Mouse (Mus musculus): ENCODE measurements around the gene Abce1. TPM values are rescaled to one million over a fixed set of nuclear protein-coding genes. Genes with fewer than 3 reads are reported as not detected.
"Not testable (repeated sequence)": the region's sequence is repeated elsewhere in the genome, so short reads cannot be mapped to it uniquely, and the experiment has no call there.

Gene Abce1
- polyA plus RNA-seq, 1 experiment: 7.7 TPM

DNA sequence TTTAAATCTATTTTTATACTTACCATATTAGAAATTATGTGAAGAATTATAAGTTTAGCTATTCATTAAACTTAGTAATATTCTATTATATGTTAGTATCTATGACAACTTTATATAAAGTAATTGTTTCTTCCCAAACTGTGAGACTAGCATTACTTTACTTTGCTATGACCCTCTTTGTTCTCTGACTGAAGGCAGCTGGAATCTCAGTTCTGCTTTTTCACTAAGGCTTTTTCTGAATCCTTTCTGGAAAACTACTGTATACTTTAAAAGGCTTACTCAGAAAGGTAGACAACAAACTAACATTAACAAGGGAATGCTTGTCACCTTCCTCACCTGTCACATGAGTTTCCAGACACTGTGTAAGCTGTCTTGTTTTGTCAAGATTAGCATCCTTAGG is 11.8 kb upstream of the Abce1 start:
- H3K4me1 ChIP-seq (ENCODE audit: control insufficient read depth, insufficient read depth, insufficient read length): no peaks in the 10 kb centered on the region
- peaks cover 14% of the 10 kb centered on the region for H3K36me3 ChIP-seq (ENCODE audit: control insufficient read depth, insufficient read depth, low read length)
- no peak for DNase-seq (ENCODE audit: low read depth in 1 of 2, low spot score in 2 of 2)
- H3K27ac ChIP-seq (ENCODE audit: insufficient read depth, low read length): no peak overlapping the region
- H3K27me3 ChIP-seq (ENCODE audit: control insufficient read depth, insufficient read depth, low read length): no peaks in the 10 kb centered on the region
- TF ChIP-seq POLR2A (IDR thresholded peaks at IDR 0.05; ENCODE audit: low read depth, low read length) (no peak), CTCF (IDR thresholded peaks at IDR 0.05; ENCODE audit: extremely low read depth, insufficient read depth, insufficient read length, insufficient replicate concordance) (no peak)
- no peak overlapping the region for H3K4me3 ChIP-seq (ENCODE audit: extremely low read depth, insufficient read depth, insufficient read length)

DNA sequence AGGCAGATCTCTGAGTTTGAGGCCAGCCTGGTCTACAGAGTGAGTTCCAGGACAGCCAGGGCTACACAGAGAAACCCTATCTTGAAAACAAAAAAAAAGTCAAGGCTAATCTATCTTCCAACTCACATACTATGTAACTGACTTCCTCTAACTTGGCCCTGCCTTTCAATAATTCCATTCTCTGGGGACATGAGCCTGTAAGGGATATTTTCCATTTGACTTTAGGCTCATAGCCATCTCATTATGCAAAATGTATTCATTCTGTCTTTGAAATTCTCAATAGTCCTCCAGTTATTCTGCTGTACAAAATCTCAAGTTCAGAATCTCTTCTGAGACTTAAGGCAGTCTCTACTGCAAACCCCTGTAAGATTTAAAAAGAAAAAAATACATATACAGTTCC is 10.0 kb upstream of the Abce1 start:
- H3K27me3 ChIP-seq (ENCODE audit: control insufficient read depth, insufficient read depth, low read length): no peaks in the 10 kb centered on the region
- H3K4me1 ChIP-seq (ENCODE audit: control insufficient read depth, insufficient read depth, insufficient read length): no peaks in the 10 kb centered on the region
- H3K36me3 ChIP-seq (ENCODE audit: control insufficient read depth, insufficient read depth, low read length): peaks cover 17% of the 10 kb centered on the region
- H3K27ac ChIP-seq (ENCODE audit: insufficient read depth, low read length): no peak overlapping the region
- no peak overlapping the region for H3K4me3 ChIP-seq (ENCODE audit: extremely low read depth, insufficient read depth, insufficient read length)
- DNase-seq (ENCODE audit: low read depth in 1 of 2, low spot score in 2 of 2): no peak
- TF ChIP-seq POLR2A (IDR thresholded peaks at IDR 0.05; ENCODE audit: low read depth, low read length) (no peak), CTCF (IDR thresholded peaks at IDR 0.05; ENCODE audit: extremely low read depth, insufficient read depth, insufficient read length, insufficient replicate concordance) (no peak)

DNA sequence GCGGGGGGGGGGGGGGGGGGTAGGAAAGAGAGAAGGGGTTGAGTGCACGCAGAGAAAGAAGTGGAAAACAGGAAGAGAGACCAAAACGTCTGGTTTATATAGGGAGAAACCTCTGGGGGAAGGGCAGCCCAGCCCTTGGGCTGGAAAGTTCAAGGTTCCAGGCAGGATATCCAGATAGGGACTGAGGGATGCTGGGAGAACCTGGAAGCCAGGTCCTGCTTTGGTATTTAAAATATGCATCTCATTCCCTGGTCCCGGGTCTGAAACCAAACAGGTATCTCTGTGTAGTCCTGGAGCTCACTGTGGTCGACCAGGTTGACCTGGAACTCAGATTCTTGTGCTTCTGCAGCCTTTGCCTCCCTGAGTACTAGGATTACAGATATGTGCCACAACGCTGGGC is 1.1 kb upstream of the Abce1 start:
- 54% methylated on average over 6 of the region's 6 CpGs for WGBS
- Histone ChIP-seq H3K36me3 (ENCODE audit: control insufficient read depth, insufficient read depth, low read length) (peaks cover 8% of the 10 kb centered on the region), H3K27ac (ENCODE audit: insufficient read depth, low read length) (no peak overlapping the region), H3K4me1 (ENCODE audit: control insufficient read depth, insufficient read depth, insufficient read length) (no peaks in the 10 kb centered on the region), H3K27me3 (ENCODE audit: control insufficient read depth, insufficient read depth, low read length) (no peaks in the 10 kb centered on the region), H3K4me3 (ENCODE audit: extremely low read depth, insufficient read depth, insufficient read length) (no peak overlapping the region)
- TF ChIP-seq POLR2A (IDR thresholded peaks at IDR 0.05; ENCODE audit: low read depth, low read length) (no peak), CTCF (IDR thresholded peaks at IDR 0.05; ENCODE audit: extremely low read depth, insufficient read depth, insufficient read length, insufficient replicate concordance) (no peak)
- DNase-seq (ENCODE audit: low read depth in 1 of 2, low spot score in 2 of 2): no peak

DNA sequence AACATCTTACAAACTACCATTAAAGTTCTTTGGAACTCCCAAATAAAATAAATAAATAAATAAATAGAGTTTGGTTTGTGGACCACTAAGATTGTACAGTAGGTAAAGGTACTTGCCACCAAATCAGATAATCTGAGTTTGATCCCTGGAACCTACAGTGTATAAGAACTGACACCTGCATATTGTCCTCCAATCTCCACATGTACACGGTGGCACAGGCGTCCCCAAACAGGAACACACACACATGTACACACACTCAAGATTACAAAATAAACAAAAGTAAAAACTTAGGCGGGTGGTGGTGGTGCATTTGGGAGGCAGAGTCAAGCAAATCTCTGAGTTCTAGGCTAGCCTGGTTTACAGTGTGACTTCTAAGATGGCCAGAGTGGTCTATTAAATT is 4.9 kb downstream of the Abce1 start:
- WGBS: 92% methylated on average over 3 of the region's 3 CpGs
- Histone ChIP-seq H3K4me3 (ENCODE audit: extremely low read depth, insufficient read depth, insufficient read length) (no peak overlapping the region), H3K36me3 (ENCODE audit: control insufficient read depth, insufficient read depth, low read length) (peaks cover 15% of the 10 kb centered on the region), H3K4me1 (ENCODE audit: control insufficient read depth, insufficient read depth, insufficient read length) (no peaks in the 10 kb centered on the region), H3K27me3 (ENCODE audit: control insufficient read depth, insufficient read depth, low read length) (no peaks in the 10 kb centered on the region), H3K27ac (ENCODE audit: insufficient read depth, low read length) (no peak overlapping the region)
- TF ChIP-seq POLR2A (IDR thresholded peaks at IDR 0.05; ENCODE audit: low read depth, low read length) (no peak), CTCF (IDR thresholded peaks at IDR 0.05; ENCODE audit: extremely low read depth, insufficient read depth, insufficient read length, insufficient replicate concordance) (no peak)
- DNase-seq (ENCODE audit: low read depth in 1 of 2, low spot score in 2 of 2): no peak

DNA sequence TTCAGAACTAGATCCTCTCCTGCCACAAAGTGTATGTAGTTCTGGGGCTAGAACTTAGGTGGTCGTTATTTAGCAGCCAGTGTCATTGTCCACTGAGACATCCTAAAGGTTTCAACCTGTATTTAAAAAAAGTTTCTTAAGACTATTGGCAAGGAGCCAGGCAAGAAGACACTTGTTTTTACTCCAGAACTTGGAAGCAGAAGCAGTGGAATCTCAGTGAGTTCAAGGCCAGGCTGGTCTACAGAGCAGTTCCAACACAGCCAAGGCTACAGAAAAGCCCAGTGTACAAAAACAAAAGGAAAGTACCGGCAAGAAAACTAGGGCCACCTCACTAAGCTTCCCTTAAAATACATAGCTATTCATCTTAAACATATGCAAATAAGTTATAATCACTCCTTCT is 19.0 kb downstream of the Abce1 start:
- no peak for DNase-seq (ENCODE audit: low read depth in 1 of 2, low spot score in 2 of 2)
- WGBS: 82% methylated on average over 2 of the region's 2 CpGs
- Histone ChIP-seq H3K4me3 (ENCODE audit: extremely low read depth, insufficient read depth, insufficient read length) (no peak overlapping the region), H3K36me3 (ENCODE audit: control insufficient read depth, insufficient read depth, low read length) (peaks cover 20% of the 10 kb centered on the region), H3K4me1 (ENCODE audit: control insufficient read depth, insufficient read depth, insufficient read length) (no peaks in the 10 kb centered on the region), H3K27me3 (ENCODE audit: control insufficient read depth, insufficient read depth, low read length) (no peaks in the 10 kb centered on the region), H3K27ac (ENCODE audit: insufficient read depth, low read length) (no peak overlapping the region)
- TF ChIP-seq POLR2A (IDR thresholded peaks at IDR 0.05; ENCODE audit: low read depth, low read length) (no peak), CTCF (IDR thresholded peaks at IDR 0.05; ENCODE audit: extremely low read depth, insufficient read depth, insufficient read length, insufficient replicate concordance) (no peak)

DNA sequence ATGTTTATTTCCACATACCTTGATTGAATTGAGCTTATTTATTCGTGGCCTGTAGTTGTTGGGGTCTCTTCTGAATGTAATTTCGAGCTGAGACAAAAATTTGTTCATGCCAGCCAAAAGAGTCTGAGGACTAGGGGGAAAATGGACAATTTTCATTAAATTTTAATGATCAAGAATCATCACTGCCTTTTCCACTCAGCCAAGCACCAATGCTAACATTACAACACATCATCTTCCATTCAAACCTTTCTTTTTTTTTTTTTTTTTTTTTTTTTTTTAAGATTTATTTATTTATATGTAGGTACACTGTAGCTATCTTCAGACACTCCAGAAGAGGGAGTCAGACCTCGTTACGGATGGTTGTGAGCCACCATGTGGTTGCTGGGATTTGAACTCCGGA is 25.6 kb downstream of the Abce1 start:
- H3K27me3 ChIP-seq (ENCODE audit: control insufficient read depth, insufficient read depth, low read length); H3K4me3 ChIP-seq (ENCODE audit: extremely low read depth, insufficient read depth, insufficient read length); H3K4me1 ChIP-seq (ENCODE audit: control insufficient read depth, insufficient read depth, insufficient read length); H3K27ac ChIP-seq (ENCODE audit: insufficient read depth, low read length); DNase-seq (ENCODE audit: low read depth in 1 of 2, low spot score in 2 of 2): not testable (repeated sequence)
- H3K36me3 ChIP-seq (ENCODE audit: control insufficient read depth, insufficient read depth, low read length): peaks cover 25% of the 10 kb centered on the region
- 96% methylated on average over 5 of the region's 5 CpGs for WGBS

DNA sequence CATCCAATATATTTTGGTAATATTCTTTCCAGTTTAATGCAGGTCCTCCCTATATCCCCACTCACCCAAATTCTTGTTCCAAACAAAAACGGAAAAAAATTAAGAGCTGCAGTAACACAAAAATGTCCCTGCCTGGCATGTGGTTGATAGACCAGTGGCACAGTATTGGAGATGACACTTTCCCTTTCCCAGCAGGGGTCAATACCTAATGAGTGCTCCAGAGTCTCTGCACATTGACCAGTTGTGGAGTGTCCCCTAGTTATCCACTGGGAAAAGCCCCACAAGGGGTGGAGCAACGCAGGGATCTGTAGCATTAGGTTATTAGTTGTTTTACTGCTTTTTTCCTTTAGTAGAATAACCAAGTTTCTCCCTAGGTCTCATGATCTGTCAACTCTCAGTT is 30.6 kb downstream of the Abce1 start:
- DNase-seq (ENCODE audit: low read depth in 1 of 2, low spot score in 2 of 2): no peak
- Histone ChIP-seq H3K36me3 (ENCODE audit: control insufficient read depth, insufficient read depth, low read length) (peaks cover 10% of the 10 kb centered on the region; the same call in 1 of the 2 replicates), H3K4me3 (ENCODE audit: extremely low read depth, insufficient read depth, insufficient read length) (no peak overlapping the region), H3K27me3 (ENCODE audit: control insufficient read depth, insufficient read depth, low read length) (no peaks in the 10 kb centered on the region; the same call in 1 of the 2 replicates), H3K4me1 (ENCODE audit: control insufficient read depth, insufficient read depth, insufficient read length) (no peaks in the 10 kb centered on the region; the same call in 1 of the 2 replicates), H3K27ac (ENCODE audit: insufficient read depth, low read length) (no peak overlapping the region)
- TF ChIP-seq POLR2A (IDR thresholded peaks at IDR 0.05; ENCODE audit: low read depth, low read length): no peak
- no peak for TF ChIP-seq CTCF (IDR thresholded peaks at IDR 0.05; ENCODE audit: extremely low read depth, insufficient read depth, insufficient read length, insufficient replicate concordance)
- 52% methylated on average over 2 of the region's 2 CpGs for WGBS
